Mouse (Mus musculus) megakaryocyte, embryonic 14.5 days (primary cell): ENCODE data around the gene Fabp3.

Source experiments
- FLI1 ChIP-seq: IDR thresholded peaks from 2 replicates; pipeline ENCODE4 v1.6.1; 2012; ENCODE audit warnings: low read length, inconsistent platforms, mixed read lengths
- GATA1 ChIP-seq: IDR thresholded peaks from 3 replicates; pipeline ENCODE4 v1.6.1; 2012; ENCODE audit warnings: mixed read lengths, low read length, inconsistent platforms, borderline replicate concordance

DNA sequence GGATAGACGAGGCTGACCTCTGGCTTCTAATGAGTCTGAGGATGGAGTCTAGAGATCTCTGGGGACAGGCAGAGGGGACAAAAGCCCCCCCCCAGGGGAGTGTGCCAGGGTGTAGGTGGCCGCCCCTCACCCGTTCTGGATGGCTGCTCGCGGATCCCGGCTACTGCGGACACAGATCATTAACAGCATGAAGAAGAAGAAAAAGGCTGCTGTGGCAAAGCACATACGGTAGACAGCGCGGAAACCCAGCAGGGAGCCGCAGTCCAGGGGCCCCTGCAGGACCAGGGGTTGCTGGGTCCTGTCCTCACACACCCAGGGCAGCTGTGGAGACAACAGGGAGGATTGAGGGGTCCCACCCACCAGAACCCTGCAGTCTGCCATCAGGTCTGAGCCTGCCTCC lies 44.3 kb upstream of the Fabp3 start:
- TF ChIP-seq GATA1: no peak
- no peak for TF ChIP-seq FLI1
